8 mouse cellular contexts compared by ENCODE assay signal in genomic region chr13:45493846-45494245, GRCm38 (mm10). TPM values are rescaled to one million over a fixed set of nuclear protein-coding genes. Genes with fewer than 3 reads are reported as not detected.
DNase-seq lines count a peak whose midpoint lies in the region; ATAC-seq and TF ChIP-seq lines count a peak whose summit lies in the region.

No protein-coding gene starts in this region.

- H3K9ac ChIP-seq in forebrain, embryonic 15.5 days (replicated peaks): no peak overlapping the region
- H3K9ac ChIP-seq in liver, embryonic 11.5 days (ENCODE audit: low read depth, low read length): no peak overlapping the region

- no peaks in the 10 kb centered on the region for H3K36me3 ChIP-seq in testis, adult 2 months (ENCODE audit: control insufficient read depth, insufficient read depth, low read length)
- H3K36me3 ChIP-seq in forebrain, embryonic 15.5 days: no peaks in the 10 kb centered on the region
- H3K36me3 ChIP-seq in liver, embryonic 11.5 days (ENCODE audit: control insufficient read depth, insufficient read depth, low read length): no peaks in the 10 kb centered on the region

- no peak for TF ChIP-seq CTCF in testis, adult 2 months (IDR thresholded peaks at IDR 0.05; ENCODE audit: control insufficient read depth, insufficient read depth, insufficient replicate concordance, low read depth, low read length)

- DNase-seq in testis, postnatal 14 days (ENCODE audit: low spot score): no peak
- DNase-seq in liver, embryonic 11.5 days (ENCODE audit: low spot score): peak; percentile 34
- DNase-seq in urinary bladder, adult 18-20 months (ENCODE audit: low spot score in 2 of 2): no peak
- no peak for DNase-seq in right cerebral cortex, adult 2 months (ENCODE audit: low spot score in 2 of 2)
- DNase-seq in Muller cell, postnatal 12 days (ENCODE audit: inconsistent ontology term): no peak
- DNase-seq in urinary bladder, postnatal 36 days (ENCODE audit: low spot score in 2 of 2): no peak

- no peak overlapping the region for H3K27ac ChIP-seq in testis, adult 2 months (ENCODE audit: control insufficient read depth, insufficient read depth, low read depth, low read length)
- H3K27ac ChIP-seq in forebrain, embryonic 15.5 days (replicated peaks): no peak overlapping the region
- no peak overlapping the region for H3K27ac ChIP-seq in liver, embryonic 11.5 days (ENCODE audit: low read depth, low read length)

- no peak for ATAC-seq in forebrain, embryonic 15.5 days (replicated peaks)
- ATAC-seq in liver, embryonic 11.5 days (replicated peaks; ENCODE audit: low FRiP score): 0 out of 2 replicates have a peak, but pooled peaks have one; percentile 39

- peaks cover 4% of the 10 kb centered on the region; the same call in 1 of the 2 replicates for H3K4me1 ChIP-seq in testis, adult 2 months (ENCODE audit: control insufficient read depth, insufficient read depth, low read length)
- H3K4me1 ChIP-seq in forebrain, embryonic 15.5 days: no peaks in the 10 kb centered on the region
- no peaks in the 10 kb centered on the region for H3K4me1 ChIP-seq in liver, embryonic 11.5 days (replicated peaks; ENCODE audit: control insufficient read depth, insufficient read depth, low read length)

- H3K4me2 ChIP-seq in forebrain, embryonic 15.5 days (replicated peaks): peak overlapping the region; percentile 18
- H3K4me2 ChIP-seq in liver, embryonic 11.5 days: peak overlapping the region; percentile 49

- WGBS in forebrain, embryonic 15.5 days: 39% methylated on average over 10 of the region's 10 CpGs
- 33% methylated on average over 10 of the region's 10 CpGs for WGBS in liver, embryonic 11.5 days

- peak overlapping the region; percentile 32 for H3K4me3 ChIP-seq in testis, adult 2 months (ENCODE audit: control insufficient read depth, low read depth, low read length)
- H3K4me3 ChIP-seq in forebrain, embryonic 15.5 days: 0 out of 2 replicates have a peak overlapping the region, but pooled peaks have one; percentile 3
- H3K4me3 ChIP-seq in liver, embryonic 11.5 days (ENCODE audit: low read depth, low read length): no peak overlapping the region

- no peak for TF ChIP-seq POLR2A in testis, adult 2 months (IDR thresholded peaks at IDR 0.05; ENCODE audit: control insufficient read depth, low read depth, low read length)

- H3K9me3 ChIP-seq in forebrain, embryonic 15.5 days: no peaks in the 10 kb centered on the region
- H3K9me3 ChIP-seq in liver, embryonic 11.5 days (ENCODE audit: control insufficient read depth, low read length): no peaks in the 10 kb centered on the region

- no peaks in the 10 kb centered on the region for H3K27me3 ChIP-seq in testis, adult 2 months (ENCODE audit: control insufficient read depth, insufficient read depth, low read length)
- H3K27me3 ChIP-seq in forebrain, embryonic 15.5 days: no peaks in the 10 kb centered on the region
- H3K27me3 ChIP-seq in liver, embryonic 11.5 days (replicated peaks; ENCODE audit: control insufficient read depth, insufficient read depth, low read length): no peaks in the 10 kb centered on the region

RNA-seq across cellular contexts. Expression of gene Gmpr, which starts 13.4 kb away (rescaled TPM):
- 6.4 and 7.4 TPM in 2 replicates for polyA plus RNA-seq in testis, adult 2 months (2012; rRNA removed)
- 19.6 and 23.0 TPM in 2 replicates for polyA plus RNA-seq in forebrain, embryonic 15.5 days (2015; fragmentation: Nextera tagmentation; extraction: Ambion mirVana)
- polyA plus RNA-seq in liver, embryonic 11.5 days (2014; fragmentation: Nextera tagmentation; extraction: Ambion mirVana): 200 and 221 TPM in 2 replicates
